Mouse (Mus musculus) embryonic facial prominence, embryonic 10.5 days (tissue): Measurements from ENCODE around the gene Rap1gap2. TPM values are rescaled to one million over a fixed set of nuclear protein-coding genes. Genes with fewer than 3 reads are reported as not detected.

Source experiments
- polyA plus RNA-seq: library from polyadenylated mRNA; unstranded; fragments of >200 nt; fragmentation: Nextera tagmentation; extraction: Ambion mirVana; gene quantifications from 2 replicates; pipeline ENCODE4 v1.2.1, GENCODE M21; 2016

Gene Rap1gap2
- polyA plus RNA-seq, 1 experiment from 2014 or later = 1.9 TPM

Other genes starting within 250 kb of the Rap1gap2 start
- gene Olfr412, start 248.8 kb downstream of the Rap1gap2 start, polyA plus RNA-seq = not detected in 2 replicates
- 0.52 and 0.69 TPM in 2 replicates for gene Ccdc92b, start 8.7 kb upstream of the Rap1gap2 start, polyA plus RNA-seq
- gene Cluh, start 38.6 kb upstream of the Rap1gap2 start, polyA plus RNA-seq = 29.0 and 32.3 TPM in 2 replicates
- gene Pafah1b1, start 113.8 kb upstream of the Rap1gap2 start, polyA plus RNA-seq = 48.2 and 52.3 TPM in 2 replicates
- 73.0 and 73.7 TPM in 2 replicates for gene Mettl16, start 159.9 kb upstream of the Rap1gap2 start, polyA plus RNA-seq
- gene Mnt, start 220.0 kb upstream of the Rap1gap2 start, polyA plus RNA-seq = 5.2 and 5.3 TPM in 2 replicates